Mouse (Mus musculus) myocyte (in vitro differentiated cells): ENCODE data around the gene Elavl2. TPM values are rescaled to one million over a fixed set of nuclear protein-coding genes. Genes with fewer than 3 reads are reported as not detected.

Experiments used
- H3K27me3 ChIP-seq: one replicate; pipeline ENCODE4 v1.6.1; 2011; ENCODE audit not compliant: control insufficient read depth, insufficient read depth, insufficient read length
- H3K36me3 ChIP-seq: one replicate; pipeline ENCODE4 v1.6.1; 2011; ENCODE audit not compliant: control insufficient read depth, insufficient read depth
- H3K4me2 ChIP-seq: one replicate; pipeline ENCODE4 v1.6.1; 2011; ENCODE audit warnings: low read depth, control low read depth
- H3K4me3 ChIP-seq: one replicate; pipeline ENCODE4 v1.5.1; 2011; ENCODE audit warnings: mild to moderate bottlenecking, control low read depth, moderate library complexity
- H3K79me2 ChIP-seq: one replicate; pipeline ENCODE4 v1.6.1; 2011; ENCODE audit not compliant: control insufficient read depth, insufficient read depth
- H3ac ChIP-seq: one replicate; pipeline ENCODE4 v1.6.1; 2011; ENCODE audit not compliant: control insufficient read depth, insufficient read length
- CEBPB ChIP-seq: IDR thresholded peaks from 2 replicates; pipeline ENCODE4 v1.6.1; 2011; ENCODE audit warnings: mild to moderate bottlenecking, moderate library complexity; ENCODE audit not compliant: poor library complexity, insufficient read depth, severe bottlenecking
- E2F4 ChIP-seq: IDR thresholded peaks from one replicate; pipeline ENCODE4 v1.6.1; 2011; ENCODE audit warnings: mild to moderate bottlenecking, control low read depth, moderate library complexity; ENCODE audit not compliant: insufficient read depth
- MAX ChIP-seq: IDR thresholded peaks from one replicate; pipeline ENCODE4 v1.6.1; 2011; ENCODE audit warnings: low read depth, mild to moderate bottlenecking, control low read depth
- MYOD1 ChIP-seq, 3 experiments: IDR thresholded peaks; one replicate each; pipeline ENCODE4 v1.6.1; 2011; ENCODE audit warnings: control low read depth in 2 of 3, low read depth in 2 of 3, mild to moderate bottlenecking in 2 of 3, moderate library complexity in 1 of 3; ENCODE audit not compliant: insufficient read length in 2 of 3, control insufficient read depth in 1 of 3
- MYOG ChIP-seq, 3 experiments: IDR thresholded peaks; one replicate each; pipeline ENCODE4 v1.6.1; 2011; ENCODE audit warnings: control low read depth in 2 of 3, low read depth in 2 of 3, mild to moderate bottlenecking in 2 of 3; ENCODE audit not compliant: insufficient read length in 2 of 3, control insufficient read depth in 1 of 3, insufficient read depth in 1 of 3
- POLR2A ChIP-seq: IDR thresholded peaks from one replicate; pipeline ENCODE4 v1.6.1; 2011; ENCODE audit warnings: low read depth, mild to moderate bottlenecking, control low read depth, moderate library complexity; ENCODE audit not compliant: insufficient read length
- POLR2AphosphoS2 ChIP-seq: IDR thresholded peaks from one replicate; pipeline ENCODE4 v1.6.1; 2011; ENCODE audit warnings: low read depth, control low read depth; ENCODE audit not compliant: insufficient read length
- REST ChIP-seq: IDR thresholded peaks from one replicate; pipeline ENCODE4 v1.6.1; 2011; ENCODE audit warnings: mild to moderate bottlenecking, control low read depth, moderate library complexity; ENCODE audit not compliant: insufficient read depth, insufficient read length
- SRF ChIP-seq: IDR thresholded peaks from one replicate; pipeline ENCODE4 v1.6.1; 2011; ENCODE audit warnings: low read depth; ENCODE audit not compliant: control insufficient read depth, insufficient read length
- TCF12 ChIP-seq: IDR thresholded peaks from one replicate; pipeline ENCODE4 v1.6.1; 2011; ENCODE audit warnings: mild to moderate bottlenecking, control low read depth; ENCODE audit not compliant: poor library complexity, insufficient read depth, severe bottlenecking
- TCF3 ChIP-seq: IDR thresholded peaks from one replicate; pipeline ENCODE4 v1.6.1; 2011; ENCODE audit warnings: low read depth, control low read depth; ENCODE audit not compliant: insufficient read length
- USF1 ChIP-seq: IDR thresholded peaks from one replicate; pipeline ENCODE4 v1.6.1; 2011; ENCODE audit warnings: low read depth, mild to moderate bottlenecking, control low read depth, moderate library complexity
- polyA plus RNA-seq: library from polyadenylated mRNA; unstranded; fragments of >200 nt; fragmentation: generic; extraction: Trizol; gene quantifications from one replicate; pipeline ENCODE4 v1.2.1, GENCODE M21; 2012; ENCODE audit warnings: missing spikeins

The Elavl2 gene
- polyA plus RNA-seq, 1 experiment: 0.12 TPM

DNA sequence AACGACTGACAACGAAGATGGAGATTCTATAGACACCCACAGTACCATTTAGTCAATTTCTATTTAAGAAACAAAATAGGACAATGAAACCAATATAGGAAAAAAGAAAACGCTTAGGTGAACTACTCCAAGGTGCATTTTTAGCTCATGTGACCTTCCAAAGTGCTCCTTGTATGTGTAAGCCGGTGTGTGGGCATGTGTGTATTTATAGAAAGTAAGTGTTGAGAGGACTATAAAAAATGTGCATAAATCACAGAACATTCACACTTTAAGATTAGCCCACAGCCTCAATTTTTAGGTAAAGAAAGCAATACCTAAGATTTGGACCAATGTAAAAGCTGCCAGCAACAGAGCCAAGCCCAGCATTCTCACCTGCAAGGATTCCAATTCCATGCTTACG, 51.0 kb downstream of the Elavl2 start:
- no peak for TF ChIP-seq USF1
- TF ChIP-seq CEBPB: no peak
- no peak for TF ChIP-seq TCF3
- TF ChIP-seq MYOG (IDR thresholded peaks at IDR 0.05; ENCODE audit: control insufficient read depth in 1 of 3, insufficient read depth in 1 of 3, insufficient read length in 2 of 3, low read depth in 2 of 3): no peak
- TF ChIP-seq MYOD1 (IDR thresholded peaks at IDR 0.05; ENCODE audit: control insufficient read depth in 1 of 3, insufficient read length in 2 of 3, low read depth in 2 of 3): no peak
- no peak for TF ChIP-seq E2F4
- TF ChIP-seq POLR2A: no peak
- TF ChIP-seq REST: no peak
- no peaks in the 10 kb centered on the region for H3K36me3 ChIP-seq
- H3ac ChIP-seq: no peak overlapping the region
- H3K4me2 ChIP-seq: no peak overlapping the region
- H3K79me2 ChIP-seq: no peaks in the 10 kb centered on the region
- no peak overlapping the region for H3K4me3 ChIP-seq
- H3K27me3 ChIP-seq: no peaks in the 10 kb centered on the region

DNA sequence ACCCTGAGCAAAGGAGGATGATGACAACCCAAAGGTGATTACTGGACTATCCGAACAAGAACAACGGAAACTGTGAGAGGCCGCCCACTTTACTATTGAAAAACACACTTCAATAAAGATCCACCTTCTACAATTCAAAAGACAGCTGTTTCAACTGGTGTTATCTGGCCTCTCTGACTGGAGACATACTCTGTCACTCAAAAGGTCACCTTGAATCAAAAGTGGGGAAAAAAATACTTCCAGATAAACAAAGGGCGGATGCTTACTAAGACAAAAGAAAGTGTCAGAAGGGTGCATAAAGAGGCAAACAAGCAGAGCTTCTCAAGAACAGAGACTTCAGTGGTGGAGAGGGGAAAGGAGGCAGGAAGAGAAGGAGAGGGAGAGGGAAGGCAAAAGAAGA, 66.4 kb downstream of the Elavl2 start:
- Histone ChIP-seq H3K4me3 (no peak overlapping the region), H3K79me2 (no peaks in the 10 kb centered on the region), H3K36me3 (no peaks in the 10 kb centered on the region), H3K4me2 (no peak overlapping the region), H3ac (no peak overlapping the region), H3K27me3 (no peaks in the 10 kb centered on the region)
- TF ChIP-seq POLR2AphosphoS2: no peak
- TF ChIP-seq USF1: no peak

DNA sequence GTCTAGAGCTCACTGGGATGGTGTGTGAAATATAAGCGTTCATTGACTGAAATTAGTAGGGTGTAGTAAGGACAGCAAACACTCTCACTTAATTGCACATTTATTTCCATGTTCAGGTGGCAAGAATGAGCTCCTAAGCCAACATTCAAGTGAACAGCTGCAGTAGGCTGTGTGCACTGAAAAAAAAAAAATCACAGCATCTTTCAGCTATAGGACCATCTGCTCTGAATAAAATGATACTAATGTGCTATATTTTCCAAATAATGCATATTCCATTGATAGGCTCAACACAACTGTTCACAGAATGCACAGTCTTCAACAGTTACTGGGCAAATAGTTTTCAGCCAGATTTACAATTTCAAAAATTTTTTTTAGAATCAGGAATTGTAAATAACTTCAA, 89.8 kb downstream of the Elavl2 start:
- Histone ChIP-seq H3ac (no peak overlapping the region), H3K36me3 (no peaks in the 10 kb centered on the region), H3K4me2 (no peak overlapping the region), H3K4me3 (no peak overlapping the region), H3K27me3 (no peaks in the 10 kb centered on the region), H3K79me2 (no peaks in the 10 kb centered on the region)
- TF ChIP-seq POLR2AphosphoS2 (no peak), E2F4 (no peak), CEBPB (no peak), USF1 (no peak), POLR2A (no peak), REST (no peak), MYOD1 (IDR thresholded peaks at IDR 0.05; ENCODE audit: control insufficient read depth in 1 of 3, insufficient read length in 2 of 3, low read depth in 2 of 3) (no peak), MYOG (IDR thresholded peaks at IDR 0.05; ENCODE audit: control insufficient read depth in 1 of 3, insufficient read depth in 1 of 3, insufficient read length in 2 of 3, low read depth in 2 of 3) (no peak), SRF (no peak), TCF12 (no peak), TCF3 (no peak), MAX (no peak)

- Histone ChIP-seq H3K36me3 (no peaks in the 10 kb centered on the region), H3ac (no peak overlapping the region), H3K4me2 (no peak overlapping the region), H3K79me2 (no peaks in the 10 kb centered on the region), H3K27me3 (no peaks in the 10 kb centered on the region), H3K4me3 (no peak overlapping the region)
- TF ChIP-seq REST (no peak), CEBPB (no peak), TCF3 (no peak), USF1 (no peak), MYOG (IDR thresholded peaks at IDR 0.05; ENCODE audit: control insufficient read depth in 1 of 3, insufficient read depth in 1 of 3, insufficient read length in 2 of 3, low read depth in 2 of 3) (no peak), MYOD1 (IDR thresholded peaks at IDR 0.05; ENCODE audit: control insufficient read depth in 1 of 3, insufficient read length in 2 of 3, low read depth in 2 of 3) (no peak)
Measured at GRCm38 (mm10) chr4:91297706-91298105, 102.9 kb downstream of the Elavl2 start.

DNA sequence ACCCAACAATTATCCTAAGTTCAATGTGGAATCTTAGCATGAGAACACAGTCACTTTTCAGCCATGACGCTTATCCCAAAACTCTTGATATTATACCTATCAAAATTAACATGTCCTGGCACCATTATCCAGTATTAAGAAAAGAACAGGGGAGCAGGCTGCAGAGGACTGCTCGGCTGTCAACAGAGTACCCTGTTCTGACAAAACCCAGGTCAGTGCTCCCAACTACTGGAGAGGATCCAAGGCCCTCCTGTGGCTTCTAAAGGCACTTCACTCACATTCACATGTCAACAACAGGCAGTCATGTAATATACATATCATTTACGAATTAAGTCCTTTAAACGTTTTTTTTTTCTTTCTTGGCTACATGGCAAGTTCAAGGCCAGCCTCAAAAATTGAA, 105.3 kb downstream of the Elavl2 start:
- Histone ChIP-seq H3K79me2 (no peaks in the 10 kb centered on the region), H3ac (no peak overlapping the region), H3K4me2 (no peak overlapping the region), H3K4me3 (no peak overlapping the region), H3K27me3 (no peaks in the 10 kb centered on the region), H3K36me3 (no peaks in the 10 kb centered on the region)
- TF ChIP-seq REST (no peak), USF1 (no peak), POLR2AphosphoS2 (no peak), TCF3 (no peak), MAX (no peak), MYOG (IDR thresholded peaks at IDR 0.05; ENCODE audit: control insufficient read depth in 1 of 3, insufficient read depth in 1 of 3, insufficient read length in 2 of 3, low read depth in 2 of 3) (no peak), POLR2A (no peak), TCF12 (no peak), SRF (no peak), MYOD1 (IDR thresholded peaks at IDR 0.05; ENCODE audit: control insufficient read depth in 1 of 3, insufficient read length in 2 of 3, low read depth in 2 of 3) (no peak), CEBPB (no peak), E2F4 (no peak)
